Mouse (Mus musculus) left cerebral cortex, postnatal 14 days (tissue): ENCODE data around the gene P2rx3. TPM values are rescaled to one million over a fixed set of nuclear protein-coding genes. Genes with fewer than 3 reads are reported as not detected.

ENCODE experiments used
- DNase-seq, 2 experiments: peaks; one replicate each; pipeline ENCODE4 v3.0.0; 2021 to 2022; ENCODE audit warnings: low spot score in 2 of 2, mixed read lengths in 1 of 2
- intact Hi-C: fragments of 180-260 bp; cut with DNase I; formaldehyde crosslinking; loops from one replicate; pipeline ENCODE4 v1.15.1; 2025
- total RNA-seq, 2 experiments: library from RNA; stranded (reverse); gene quantifications; 2 replicates each; pipeline ENCODE4 v1.2.3; 2021

The P2rx3 gene
- total RNA-seq, 2 experiments from 2014 or later: 1.4 to 2.0 TPM

GRCm38 (mm10) chr2:85002575-85002974, 34.7 kb downstream of the P2rx3 start:
- no peak for DNase-seq
- intact Hi-C loops: no loop called here

DNA sequence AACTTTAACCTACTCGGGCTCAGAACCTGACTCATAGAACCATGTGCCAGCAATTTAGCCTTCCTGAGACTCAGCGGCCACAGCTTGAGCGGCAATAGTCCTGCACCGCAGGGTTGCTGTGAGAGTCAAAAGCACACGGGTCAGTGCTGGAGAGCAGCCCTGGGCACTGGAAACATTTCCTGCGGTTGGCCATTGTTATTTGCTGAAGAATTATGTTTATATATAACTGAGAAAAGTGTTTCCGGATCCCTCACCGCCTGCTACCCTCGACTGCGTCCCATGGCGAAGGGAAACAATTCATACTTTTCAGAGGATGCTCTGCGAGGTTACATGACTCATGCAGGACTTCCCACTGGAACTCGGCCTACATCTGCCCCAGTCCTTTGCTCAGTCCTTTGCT, 35.8 kb downstream of the P2rx3 start:
- DNase-seq: no peak
- intact Hi-C loops: no loop called here

DNA sequence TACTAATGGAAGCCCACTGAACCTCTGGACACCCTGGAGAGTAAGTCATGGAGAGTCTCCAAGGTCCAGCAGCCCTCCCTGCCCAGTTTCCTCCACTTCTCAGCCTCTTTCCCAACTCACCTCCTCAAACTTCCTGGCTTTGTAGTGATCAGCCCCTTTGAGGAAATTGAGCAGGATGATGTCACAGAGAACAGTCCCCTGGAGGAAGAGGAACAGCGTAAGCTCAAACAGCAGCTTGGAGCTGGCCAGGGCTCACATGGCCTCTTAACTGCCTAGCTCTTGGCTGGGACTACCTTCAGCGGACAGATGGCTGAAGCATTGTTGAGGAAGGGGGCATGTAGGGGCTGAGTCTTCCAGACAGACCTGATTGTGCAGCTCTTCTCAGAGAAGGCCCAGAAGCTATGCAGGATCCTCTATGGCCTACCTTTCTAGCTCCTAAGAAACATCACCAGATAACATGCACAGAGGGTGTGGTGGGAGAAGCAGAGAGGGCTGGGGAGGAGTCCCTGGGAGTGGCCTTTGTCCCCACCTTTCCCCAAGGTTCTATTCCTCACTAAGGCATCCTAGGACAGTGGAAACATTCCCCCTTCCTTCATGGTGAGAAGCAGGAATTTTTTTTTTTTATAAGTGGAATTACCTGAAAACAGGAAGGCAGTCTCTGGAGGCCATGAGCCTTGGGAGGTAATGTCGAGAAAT, 37.6 kb downstream of the P2rx3 start:
- DNase-seq: no peak
- intact Hi-C loops: no loop called here

- no peak for DNase-seq
- intact Hi-C loops: no loop called here
These were observed 40.9 kb downstream of the P2rx3 start for GRCm38 (mm10) chr2:84996376-84996775.

DNA sequence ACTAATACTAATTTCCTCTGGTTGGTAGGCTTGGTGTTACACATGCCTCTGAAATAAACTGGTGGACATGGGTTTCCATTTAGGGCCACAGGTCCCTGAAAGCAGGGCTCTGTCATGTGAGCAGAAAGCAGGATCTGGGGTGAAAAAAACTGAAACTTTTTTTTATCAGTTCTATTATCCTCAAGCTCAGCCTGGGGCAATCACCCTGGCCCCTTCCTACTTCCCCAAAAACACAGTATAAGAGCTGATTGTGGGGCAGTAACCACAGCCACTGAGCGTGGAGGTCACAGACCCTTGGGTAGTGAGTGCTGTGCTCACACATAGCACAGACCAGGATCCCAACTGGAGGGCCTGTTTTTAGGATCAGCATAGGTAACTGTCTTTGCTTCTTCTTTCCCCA, 49.3 kb downstream of the P2rx3 start, which contains the start of gene Prg3:
TSS of gene Prg3 (plus strand) at position 286 of the 400 bp plus-strand sequence.
- intact Hi-C loops: no loop called here
- DNase-seq: no peak

DNA sequence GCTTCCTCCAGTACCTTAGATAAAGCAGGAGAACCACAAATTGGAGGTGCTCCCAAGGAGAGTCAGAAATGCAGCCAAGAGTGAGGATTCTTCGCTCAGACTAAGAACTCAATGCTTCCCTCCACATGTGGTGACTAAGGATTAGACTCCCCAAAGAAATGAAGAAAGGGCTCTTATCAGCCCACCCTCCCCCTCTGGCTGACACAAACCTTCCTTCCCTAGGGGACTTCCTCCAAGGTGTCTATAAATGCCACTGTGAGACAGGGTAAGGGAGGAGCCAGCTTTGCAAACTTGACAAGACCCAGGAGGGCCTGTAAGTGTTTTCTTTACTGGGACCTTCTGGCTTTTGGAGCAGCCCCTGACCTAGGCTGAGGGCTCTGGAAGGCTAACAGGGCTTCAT, 57.1 kb downstream of the P2rx3 start, which contains the start of gene Prg2:
TSS of gene Prg2 (plus strand) at position 274 of the 400 bp plus-strand sequence.
- no peak for DNase-seq
- intact Hi-C loops: no loop called here

- DNase-seq: no peak
- intact Hi-C loops: no loop called here
These were observed 61.7 kb downstream of the P2rx3 start for GRCm38 (mm10) chr2:84975580-84975979.

- intact Hi-C loops: no loop called here
- no peak for DNase-seq
These were observed 69.8 kb downstream of the P2rx3 start for GRCm38 (mm10) chr2:84967318-84967991.

DNA sequence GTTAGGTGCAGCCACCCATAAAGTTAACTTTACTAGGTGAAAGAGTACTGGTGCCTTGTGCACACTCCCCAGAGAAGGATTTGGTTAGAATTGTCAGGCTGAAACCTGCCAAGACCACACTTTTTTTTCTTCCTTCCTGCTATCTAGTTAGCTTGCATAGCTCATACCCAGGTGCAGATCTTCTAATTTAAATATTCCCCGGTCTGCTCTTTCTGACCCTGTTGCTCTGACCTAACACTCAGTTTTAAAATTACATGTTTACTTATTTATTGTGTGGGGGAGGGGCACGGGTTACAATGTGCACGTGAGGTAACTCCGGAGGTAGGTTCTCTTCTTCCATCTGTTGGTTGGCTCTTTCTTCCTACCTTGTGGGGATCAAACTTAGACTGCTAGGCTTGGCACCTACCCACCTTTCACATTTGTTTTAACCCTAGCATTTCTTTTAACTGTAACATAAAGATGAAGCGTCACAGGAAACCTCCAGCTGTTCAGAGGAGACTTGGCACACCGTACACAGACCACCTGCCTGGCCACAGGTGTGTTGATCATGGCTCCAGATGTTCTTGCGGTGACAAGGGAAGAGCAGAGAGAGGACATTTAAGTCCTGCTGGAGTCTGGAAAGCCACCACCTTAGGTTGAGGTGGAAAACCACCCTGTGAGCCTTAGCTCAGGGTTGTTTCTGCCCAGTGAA, 73.0 kb downstream of the P2rx3 start:
- no peak for DNase-seq
- intact Hi-C loops: no loop called here

DNA sequence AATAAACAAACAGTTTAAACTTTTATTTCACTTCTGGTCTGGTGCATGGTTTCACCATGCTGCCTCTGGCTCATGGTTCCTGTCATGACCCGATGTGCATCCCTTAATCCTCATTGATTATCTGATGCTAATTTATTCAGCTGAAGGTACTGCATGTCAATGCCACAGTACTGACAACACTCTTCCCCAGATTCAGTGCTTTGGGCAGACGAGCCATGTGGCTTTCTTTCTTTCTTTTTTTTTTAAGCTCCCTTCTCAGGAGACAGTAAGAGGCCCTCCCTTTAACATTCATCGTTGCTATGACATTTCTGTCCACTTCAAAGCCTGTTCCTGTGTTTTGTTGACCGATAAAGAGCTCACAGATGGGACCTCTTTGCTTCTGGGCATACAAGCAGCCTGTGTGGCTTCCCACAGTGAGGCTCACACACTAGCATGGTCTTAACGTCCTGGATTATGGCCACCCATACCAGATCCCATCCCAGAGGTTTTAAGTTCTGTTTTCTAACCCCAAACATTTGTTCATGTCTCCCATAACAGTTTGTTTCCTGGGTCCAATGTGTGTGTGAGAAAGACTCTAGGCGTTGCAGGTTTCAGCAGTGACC, 74.3 kb downstream of the P2rx3 start:
- no peak for DNase-seq
- intact Hi-C loops: no loop called here

DNA sequence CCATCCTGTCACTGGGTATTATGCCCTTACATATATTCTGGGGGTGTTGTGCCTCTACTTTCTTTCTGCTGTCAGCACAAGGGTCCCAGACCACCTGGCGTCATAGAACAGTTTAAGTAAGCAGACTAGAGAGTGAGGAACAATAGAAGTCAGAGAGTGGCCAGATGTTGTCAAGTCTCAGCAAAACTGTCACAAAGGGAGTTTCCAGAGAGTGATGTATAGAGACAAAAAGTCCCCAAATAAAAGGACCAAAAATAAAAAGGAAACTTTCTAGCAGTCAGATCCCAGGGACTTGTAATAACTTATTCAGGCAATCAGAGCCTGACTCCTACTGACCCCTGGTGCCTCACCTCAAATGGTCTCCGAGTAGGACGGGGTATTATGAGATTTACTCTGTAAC, 75.4 kb downstream of the P2rx3 start:
- DNase-seq: no peak
- intact Hi-C loops: no loop called here

GRCm38 (mm10) chr2:84961300-84961699, 76.0 kb downstream of the P2rx3 start:
- no peak for DNase-seq
- intact Hi-C loops: no loop called here

DNA sequence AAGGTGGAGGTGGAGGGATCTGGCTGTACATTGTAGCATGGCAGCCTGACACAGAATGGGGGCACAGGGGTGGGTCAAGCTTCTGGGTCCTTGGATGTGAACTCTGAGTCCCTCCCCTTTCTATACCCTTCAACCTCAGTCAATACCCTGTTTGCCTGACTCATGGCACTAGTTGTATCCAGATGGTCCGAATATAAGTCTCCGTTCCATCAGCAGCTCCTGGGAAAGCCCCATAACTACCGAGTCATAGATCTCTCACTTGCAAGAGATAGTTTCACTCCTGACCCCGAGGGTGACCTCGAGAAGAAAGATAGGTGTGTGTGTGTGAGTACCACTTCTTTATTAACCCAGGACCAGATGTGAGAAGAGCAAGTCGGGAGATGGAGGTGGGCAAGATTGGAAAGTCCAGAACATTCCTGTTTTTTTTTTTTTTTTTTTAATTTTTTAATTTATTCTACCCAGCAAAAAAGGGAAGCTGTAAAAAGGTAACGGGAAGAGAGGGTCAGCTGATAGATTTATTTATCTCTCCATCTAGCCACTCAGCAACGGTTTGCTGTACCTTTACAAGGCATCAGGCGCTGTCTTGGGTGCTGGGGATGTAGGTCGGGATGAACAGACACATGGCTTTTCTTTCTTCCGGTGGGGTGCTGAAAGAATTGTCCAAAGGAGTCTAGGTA, 78.5 kb downstream of the P2rx3 start:
- no peak for DNase-seq
- intact Hi-C loops: loop anchor here (5.0 kb wide), 1 partner anchor 49 kb away; no protein-coding TSS in a partner anchor

DNA sequence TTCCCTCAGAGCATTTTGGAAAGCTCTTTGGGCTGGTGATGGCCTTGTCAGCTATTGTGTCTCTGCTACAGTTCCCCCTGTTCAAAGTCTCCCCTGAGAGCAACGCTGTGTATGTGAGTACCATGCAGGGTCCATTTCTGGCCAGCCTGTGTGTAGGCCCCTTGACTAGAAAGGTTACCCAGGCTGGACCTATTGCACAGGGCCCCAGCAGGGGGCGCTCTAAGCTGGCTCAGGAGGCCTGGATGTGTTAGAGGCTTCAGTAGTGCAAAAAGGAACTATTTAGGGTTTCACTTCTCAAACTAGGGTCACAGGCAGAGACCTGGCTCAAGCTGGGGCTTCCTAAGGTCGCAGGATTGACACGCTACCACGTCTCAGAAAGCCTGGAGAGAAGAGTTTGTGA, 81.0 kb downstream of the P2rx3 start:
- intact Hi-C loops: loop anchor here (5.0 kb wide), 1 partner anchor 51 kb away; no protein-coding TSS in a partner anchor
- DNase-seq: peak; percentile 30 to 43

GRCm38 (mm10) chr2:84955435-84955834, 81.8 kb downstream of the P2rx3 start:
- intact Hi-C loops: loop anchor here (5.0 kb wide), 1 partner anchor 52 kb away; no protein-coding TSS in a partner anchor
- no peak for DNase-seq

DNA sequence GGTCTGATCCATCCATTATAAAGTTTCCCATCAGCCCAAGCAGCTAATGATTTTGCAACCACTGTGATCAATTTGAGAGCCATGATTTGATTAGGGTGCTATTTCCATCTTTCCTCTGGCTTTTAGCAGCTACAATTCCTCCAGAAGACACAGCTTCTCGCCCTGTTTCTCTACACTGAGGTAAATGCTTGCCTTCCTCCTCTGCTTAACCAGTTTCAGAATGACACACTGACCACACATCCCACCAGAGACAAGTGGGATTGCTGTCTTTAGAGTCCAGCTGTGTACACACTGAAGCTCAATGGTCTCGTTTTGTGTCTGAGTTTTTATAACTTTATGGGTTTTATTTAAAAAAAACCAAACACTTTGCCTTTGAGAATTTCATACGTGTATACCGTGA, 84.6 kb downstream of the P2rx3 start:
- intact Hi-C loops: no loop called here
- DNase-seq: no peak

DNA sequence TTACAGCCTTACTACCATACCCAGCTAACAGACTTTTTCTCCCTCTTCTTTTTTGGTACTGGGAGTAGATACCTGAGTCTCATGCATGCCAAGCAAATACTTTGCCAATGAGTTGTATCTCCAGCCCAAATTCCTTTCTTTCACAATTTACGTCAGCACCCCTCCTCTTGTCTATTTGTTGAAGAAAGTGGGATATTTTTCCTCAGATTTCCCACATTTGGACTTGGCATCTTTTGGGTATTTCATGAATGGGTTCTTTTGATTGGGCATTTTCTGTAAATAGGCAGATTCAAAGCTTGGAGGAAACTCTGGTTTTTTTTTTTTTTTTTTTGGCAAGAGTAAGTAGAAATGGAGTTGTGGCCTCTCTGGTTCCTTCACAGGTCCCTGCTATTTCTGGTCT, 85.0 kb downstream of the P2rx3 start:
- intact Hi-C loops: no loop called here
- DNase-seq: no peak

DNA sequence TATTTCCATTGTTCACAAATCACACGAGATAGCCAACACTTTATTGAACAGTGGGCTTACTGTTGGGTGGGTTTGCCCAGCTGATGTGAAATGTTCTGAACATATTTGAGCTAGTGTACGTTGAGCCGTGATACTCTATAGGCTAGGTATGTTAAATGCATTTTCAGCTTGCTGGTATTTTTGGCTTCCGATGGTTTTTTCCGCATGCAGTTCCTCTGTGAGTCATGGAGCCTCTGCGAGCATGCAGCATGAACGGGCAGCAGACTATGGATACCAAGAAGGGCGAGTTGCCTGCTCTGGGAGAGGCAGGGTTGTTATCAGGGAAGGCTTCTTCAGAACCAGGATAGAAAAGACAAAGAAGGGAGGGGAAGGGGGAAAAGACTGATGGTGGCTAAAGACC, 86.2 kb downstream of the P2rx3 start:
- intact Hi-C loops: no loop called here
- peak in 1 of 2 experiments; percentile 39 for DNase-seq

- intact Hi-C loops: no loop called here
These were observed 88.5 kb downstream of the P2rx3 start for GRCm38 (mm10) chr2:84948721-84949120.

More at GRCm38 (mm10) chr2:84948721-84949120, 88.5 kb downstream of the P2rx3 start:
- peak in 1 of 2 experiments; percentile 23 for DNase-seq
